Mouse (Mus musculus): ENCODE measurements at regions not wholly inside any gene's neighbourhood (a gene's known extent, or its start where the extent isn't known, plus 50 kb on each side); places are given as distances from the start of the nearest gene placed in this dataset.
A peak's percentile ranks its signal among the peaks of the same experiment; 100 is the strongest.

GRCm38 (mm10) chr3:35357111-35357510 lies 396.8 kb upstream of the Atp11b start:
- no peak overlapping the region; the same call in 1 of the 2 replicates for H3K4me2 ChIP-seq (ENCODE audit: low read length)

GRCm38 (mm10) chr3:35358541-35358940 lies 395.4 kb upstream of the Atp11b start:
- no peak overlapping the region for H3K9ac ChIP-seq (ENCODE audit: low read depth, low read length)
- no peak for TF ChIP-seq CTCF (IDR thresholded peaks at IDR 0.05; ENCODE audit: low read depth)
- ATAC-seq (replicated peaks; ENCODE audit: low FRiP score, low read depth) (no peak), DNase-seq (ENCODE audit: low spot score) (no peak)
- no peaks in the 10 kb centered on the region for H3K36me3 ChIP-seq (ENCODE audit: insufficient read depth, low read length)
- no peaks in the 10 kb centered on the region for H3K9me3 ChIP-seq (replicated peaks; ENCODE audit: low read length)
- 69% methylated on average over 6 of the region's 6 CpGs for WGBS
- no peak overlapping the region for H3K4me3 ChIP-seq (replicated peaks; ENCODE audit: low read depth, low read length)
- no peaks in the 10 kb centered on the region for H3K4me1 ChIP-seq (replicated peaks; ENCODE audit: insufficient read depth, low read length)
- H3K27ac ChIP-seq = no peak overlapping the region
- no peaks in the 10 kb centered on the region for H3K27me3 ChIP-seq (ENCODE audit: insufficient read depth, low read length)
- H3K4me2 ChIP-seq (ENCODE audit: low read length) = no peak overlapping the region

More at GRCm38 (mm10) chr3:35357111-35357510, 396.8 kb upstream of the Atp11b start:
- ATAC-seq (replicated peaks; ENCODE audit: low FRiP score, low read depth) = 0 out of 2 replicates have a peak, but pooled peaks have one; percentile 33
- Histone ChIP-seq H3K9me3 (replicated peaks; ENCODE audit: low read length) (no peaks in the 10 kb centered on the region), H3K36me3 (ENCODE audit: insufficient read depth, low read length) (no peaks in the 10 kb centered on the region), H3K4me1 (replicated peaks; ENCODE audit: insufficient read depth, low read length) (no peaks in the 10 kb centered on the region), H3K27ac (no peak overlapping the region), H3K9ac (ENCODE audit: low read depth, low read length) (no peak overlapping the region), H3K4me3 (replicated peaks; ENCODE audit: low read depth, low read length) (no peak overlapping the region), H3K27me3 (ENCODE audit: insufficient read depth, low read length) (no peaks in the 10 kb centered on the region)
- no peak for DNase-seq (ENCODE audit: low spot score)
- TF ChIP-seq CTCF (IDR thresholded peaks at IDR 0.05; ENCODE audit: low read depth) = no peak
- WGBS = 68% methylated on average over 15 of the region's 15 CpGs

- no peaks in the 10 kb centered on the region for H3K9me3 ChIP-seq (replicated peaks; ENCODE audit: low read length)
- no peak for ATAC-seq (replicated peaks; ENCODE audit: low FRiP score, low read depth)
- no peak overlapping the region for H3K27ac ChIP-seq
- no peak for DNase-seq (ENCODE audit: low spot score)
- no peak overlapping the region for H3K4me2 ChIP-seq (ENCODE audit: low read length)
- 28% methylated on average over 8 of the region's 8 CpGs for WGBS
- H3K4me1 ChIP-seq (replicated peaks; ENCODE audit: insufficient read depth, low read length) = no peaks in the 10 kb centered on the region
- no peak overlapping the region for H3K9ac ChIP-seq (ENCODE audit: low read depth, low read length)
- H3K36me3 ChIP-seq (ENCODE audit: insufficient read depth, low read length) = no peaks in the 10 kb centered on the region
- H3K27me3 ChIP-seq (ENCODE audit: insufficient read depth, low read length) = no peaks in the 10 kb centered on the region
- H3K4me3 ChIP-seq (replicated peaks; ENCODE audit: low read depth, low read length) = no peak overlapping the region
- no peak for TF ChIP-seq CTCF (IDR thresholded peaks at IDR 0.05; ENCODE audit: low read depth)
These were observed 394.6 kb upstream of the Atp11b start for GRCm38 (mm10) chr3:35359288-35359687.

- ATAC-seq (replicated peaks; ENCODE audit: low FRiP score, low read depth) = no peak
- DNase-seq (ENCODE audit: low spot score) = no peak
- Histone ChIP-seq H3K27me3 (ENCODE audit: insufficient read depth, low read length) (no peaks in the 10 kb centered on the region), H3K9me3 (replicated peaks; ENCODE audit: low read length) (no peaks in the 10 kb centered on the region), H3K4me2 (ENCODE audit: low read length) (no peak overlapping the region), H3K27ac (no peak overlapping the region), H3K4me1 (replicated peaks; ENCODE audit: insufficient read depth, low read length) (no peaks in the 10 kb centered on the region), H3K4me3 (replicated peaks; ENCODE audit: low read depth, low read length) (no peak overlapping the region), H3K9ac (ENCODE audit: low read depth, low read length) (no peak overlapping the region), H3K36me3 (ENCODE audit: insufficient read depth, low read length) (no peaks in the 10 kb centered on the region)
- TF ChIP-seq CTCF (IDR thresholded peaks at IDR 0.05; ENCODE audit: low read depth) = no peak
These were observed 393.4 kb upstream of the Atp11b start for GRCm38 (mm10) chr3:35360515-35360914.

- H3K27me3 ChIP-seq (ENCODE audit: insufficient read depth, low read length) = no peaks in the 10 kb centered on the region
- no peak overlapping the region for H3K4me2 ChIP-seq (ENCODE audit: low read length)
- H3K9me3 ChIP-seq (replicated peaks; ENCODE audit: low read length) = no peaks in the 10 kb centered on the region
- ATAC-seq (replicated peaks; ENCODE audit: low FRiP score, low read depth) (no peak), DNase-seq (ENCODE audit: low spot score) (no peak)
- H3K36me3 ChIP-seq (ENCODE audit: insufficient read depth, low read length) = no peaks in the 10 kb centered on the region
- no peak overlapping the region for H3K9ac ChIP-seq (ENCODE audit: low read depth, low read length)
- 86% methylated on average over 2 of the region's 2 CpGs for WGBS
- no peak overlapping the region for H3K4me3 ChIP-seq (replicated peaks; ENCODE audit: low read depth, low read length)
- H3K27ac ChIP-seq = no peak overlapping the region
- TF ChIP-seq CTCF (IDR thresholded peaks at IDR 0.05; ENCODE audit: low read depth) = no peak
- H3K4me1 ChIP-seq (replicated peaks; ENCODE audit: insufficient read depth, low read length) = no peaks in the 10 kb centered on the region
These were observed 392.8 kb upstream of the Atp11b start for GRCm38 (mm10) chr3:35361086-35361485.

- WGBS = 52% methylated on average over 6 of the region's 6 CpGs
- no peaks in the 10 kb centered on the region for H3K4me1 ChIP-seq (replicated peaks; ENCODE audit: insufficient read depth, low read length)
- H3K4me3 ChIP-seq (replicated peaks; ENCODE audit: low read depth, low read length) = no peak overlapping the region
- H3K27ac ChIP-seq = no peak overlapping the region
- TF ChIP-seq CTCF (IDR thresholded peaks at IDR 0.05; ENCODE audit: low read depth) = no peak
- H3K36me3 ChIP-seq (ENCODE audit: insufficient read depth, low read length) = no peaks in the 10 kb centered on the region
- H3K9ac ChIP-seq (ENCODE audit: low read depth, low read length) = no peak overlapping the region
- DNase-seq (ENCODE audit: low spot score) (no peak), ATAC-seq (replicated peaks; ENCODE audit: low FRiP score, low read depth) (no peak)
- H3K27me3 ChIP-seq (ENCODE audit: insufficient read depth, low read length) = no peaks in the 10 kb centered on the region
- H3K4me2 ChIP-seq (ENCODE audit: low read length) = no peak overlapping the region
- no peaks in the 10 kb centered on the region for H3K9me3 ChIP-seq (replicated peaks; ENCODE audit: low read length)
These were observed 388.5 kb upstream of the Atp11b start for GRCm38 (mm10) chr3:35365431-35365830.

GRCm38 (mm10) chr3:35372276-35372675 lies 381.6 kb upstream of the Atp11b start:
- ATAC-seq (replicated peaks; ENCODE audit: low FRiP score, low read depth) = no peak
- no peak for DNase-seq (ENCODE audit: low spot score)
- Histone ChIP-seq H3K9ac (ENCODE audit: low read depth, low read length) (no peak overlapping the region), H3K4me1 (replicated peaks; ENCODE audit: insufficient read depth, low read length) (no peaks in the 10 kb centered on the region), H3K27me3 (ENCODE audit: insufficient read depth, low read length) (no peaks in the 10 kb centered on the region), H3K4me3 (replicated peaks; ENCODE audit: low read depth, low read length) (no peak overlapping the region), H3K4me2 (ENCODE audit: low read length) (no peak overlapping the region), H3K27ac (no peak overlapping the region), H3K9me3 (replicated peaks; ENCODE audit: low read length) (no peaks in the 10 kb centered on the region), H3K36me3 (ENCODE audit: insufficient read depth, low read length) (no peaks in the 10 kb centered on the region)
- WGBS = 83% methylated on average over 1 of the region's 1 CpGs
- TF ChIP-seq CTCF (IDR thresholded peaks at IDR 0.05; ENCODE audit: low read depth) = no peak
